Mouse (Mus musculus) spleen, adult 2 months (tissue): ENCODE data around the gene Paqr8. TPM values are rescaled to one million over a fixed set of nuclear protein-coding genes. Genes with fewer than 3 reads are reported as not detected.
A peak's percentile ranks its signal among the peaks of the same experiment; 100 is the strongest.

Experiments used
- DNase-seq, 2 experiments: peaks; one replicate each; pipeline versions ENCODE4 v3.0.0 to v3.0.0-alpha.2; 2012 to 2021; ENCODE audit warnings: low spot score in 2 of 2, low read depth in 1 of 2
- H3K27ac ChIP-seq: fragments of 200-500 bp; 2 replicates; pipeline ENCODE4 v1.5.1; 2012; ENCODE audit warnings: low read length, inconsistent platforms; ENCODE audit not compliant: insufficient read depth
- H3K27me3 ChIP-seq: fragments of 200-500 bp; 2 replicates; pipeline ENCODE4 v1.6.1; 2012; ENCODE audit warnings: mild to moderate bottlenecking, moderate library complexity, low read length, inconsistent platforms; ENCODE audit not compliant: control insufficient read depth, insufficient read depth
- H3K36me3 ChIP-seq: fragments of 200-500 bp; 2 replicates; pipeline ENCODE4 v1.6.1; 2012; ENCODE audit warnings: mild to moderate bottlenecking, low read length, inconsistent platforms; ENCODE audit not compliant: control insufficient read depth, insufficient read depth
- H3K4me1 ChIP-seq: fragments of 200-500 bp; 2 replicates; pipeline ENCODE4 v1.6.1; 2011; ENCODE audit warnings: inconsistent platforms; ENCODE audit not compliant: control insufficient read depth, insufficient read depth, insufficient read length
- H3K4me3 ChIP-seq: fragments of 200-500 bp; 2 replicates; pipeline ENCODE4 v1.5.1; 2011; ENCODE audit warnings: mild to moderate bottlenecking, inconsistent platforms; ENCODE audit not compliant: insufficient read depth, insufficient read length; ENCODE audit errors: extremely low read depth
- CTCF ChIP-seq: fragments of 200-500 bp; IDR thresholded peaks from 2 replicates; pipeline ENCODE4 v1.5.1; 2011; ENCODE audit warnings: mild to moderate bottlenecking, inconsistent platforms; ENCODE audit not compliant: insufficient read depth, insufficient read length, insufficient replicate concordance; ENCODE audit errors: extremely low read depth
- POLR2A ChIP-seq: fragments of 200-500 bp; IDR thresholded peaks from 2 replicates; pipeline ENCODE4 v1.6.1; 2011; ENCODE audit warnings: low read depth, low read length, inconsistent platforms
- WGBS: fragments of 180-500 bp; shearing (Covaris S2); methylation state at CpG from one replicate; pipeline ENCODE4 v1.1.7; 2018; 5-methylcytosine and 5-hydroxymethylcytosine counted together
- polyA plus RNA-seq: library from polyadenylated mRNA; depleted of rRNA; stranded (reverse); fragments of >200 nt; gene quantifications from 2 replicates; pipeline ENCODE4 v1.2.3, GENCODE M21; 2012

Gene Paqr8
- polyA plus RNA-seq, 1 experiment, result 4.9 TPM

- H3K4me3 ChIP-seq, result peak overlapping the region; percentile 57
- no peak for TF ChIP-seq CTCF
- no peak for TF ChIP-seq POLR2A
- no peaks in the 10 kb centered on the region for H3K27me3 ChIP-seq
- no peaks in the 10 kb centered on the region for H3K36me3 ChIP-seq
- DNase-seq, result no peak
- WGBS, result 23% methylated on average over 16 of the region's 16 CpGs
- H3K4me1 ChIP-seq, result peaks cover 5% of the 10 kb centered on the region; the same call in 1 of the 2 replicates
- no peak overlapping the region for H3K27ac ChIP-seq
These were observed 61.4 kb downstream of the Paqr8 start for GRCm38 (mm10) chr1:20951799-20952198.

- Histone ChIP-seq H3K27ac (no peak overlapping the region), H3K4me3 (no peak overlapping the region), H3K27me3 (no peaks in the 10 kb centered on the region), H3K4me1 (peaks cover 5% of the 10 kb centered on the region; the same call in 1 of the 2 replicates), H3K36me3 (no peaks in the 10 kb centered on the region)
- TF ChIP-seq POLR2A, result no peak
- no peak for TF ChIP-seq CTCF
- DNase-seq, result no peak
- WGBS, result 53% methylated on average over 3 of the region's 3 CpGs
These were observed 64.5 kb downstream of the Paqr8 start for GRCm38 (mm10) chr1:20954876-20955275.

GRCm38 (mm10) chr1:20969642-20970041, 79.2 kb downstream of the Paqr8 start:
- no peak for TF ChIP-seq POLR2A
- TF ChIP-seq CTCF, result no peak
- H3K4me3 ChIP-seq, result no peak overlapping the region
- H3K4me1 ChIP-seq, result no peaks in the 10 kb centered on the region
- no peak overlapping the region for H3K27ac ChIP-seq
- no peak for DNase-seq
- no peaks in the 10 kb centered on the region for H3K36me3 ChIP-seq
- no peaks in the 10 kb centered on the region for H3K27me3 ChIP-seq
- 67% methylated on average over 2 of the region's 2 CpGs for WGBS

GRCm38 (mm10) chr1:20973389-20973788, 83.0 kb downstream of the Paqr8 start:
- TF ChIP-seq CTCF (no peak), POLR2A (no peak)
- Histone ChIP-seq H3K4me1 (no peaks in the 10 kb centered on the region), H3K36me3 (no peaks in the 10 kb centered on the region), H3K4me3 (no peak overlapping the region), H3K27me3 (no peaks in the 10 kb centered on the region), H3K27ac (no peak overlapping the region)
- no peak for DNase-seq
- 84% methylated on average over 6 of the region's 6 CpGs for WGBS

GRCm38 (mm10) chr1:20974341-20975135, 84.1 kb downstream of the Paqr8 start:
- H3K4me3 ChIP-seq, result no peak overlapping the region
- no peaks in the 10 kb centered on the region for H3K27me3 ChIP-seq
- WGBS, result 77% methylated on average over 9 of the region's 9 CpGs
- no peak overlapping the region for H3K27ac ChIP-seq
- no peaks in the 10 kb centered on the region for H3K4me1 ChIP-seq
- TF ChIP-seq POLR2A, result no peak
- TF ChIP-seq CTCF, result no peak
- H3K36me3 ChIP-seq, result no peaks in the 10 kb centered on the region
- no peak for DNase-seq

- no peak overlapping the region for H3K27ac ChIP-seq
- peaks cover 5% of the 10 kb centered on the region for H3K4me1 ChIP-seq
- no peak overlapping the region for H3K4me3 ChIP-seq
- TF ChIP-seq CTCF (no peak), POLR2A (no peak)
- no peaks in the 10 kb centered on the region for H3K27me3 ChIP-seq
- WGBS, result 95% methylated on average over 1 of the region's 1 CpGs
- no peak for DNase-seq
- no peaks in the 10 kb centered on the region for H3K36me3 ChIP-seq
These were observed 90.1 kb downstream of the Paqr8 start for GRCm38 (mm10) chr1:20980553-20980952.

GRCm38 (mm10) chr1:20981764-20982163, 91.4 kb downstream of the Paqr8 start:
- TF ChIP-seq POLR2A, result no peak
- no peak for TF ChIP-seq CTCF
- WGBS, result 86% methylated on average over 6 of the region's 6 CpGs

GRCm38 (mm10) chr1:20984103-20984502, 93.7 kb downstream of the Paqr8 start:
- Histone ChIP-seq H3K27me3 (no peaks in the 10 kb centered on the region), H3K4me1 (peaks cover 5% of the 10 kb centered on the region), H3K36me3 (no peaks in the 10 kb centered on the region), H3K4me3 (no peak overlapping the region), H3K27ac (no peak overlapping the region)
- no peak for DNase-seq
- 84% methylated on average over 2 of the region's 2 CpGs for WGBS
- TF ChIP-seq CTCF (no peak), POLR2A (no peak)

More at GRCm38 (mm10) chr1:20981764-20982163, 91.4 kb downstream of the Paqr8 start:
- DNase-seq, result no peak
- Histone ChIP-seq H3K36me3 (no peaks in the 10 kb centered on the region), H3K4me3 (no peak overlapping the region), H3K4me1 (peaks cover 5% of the 10 kb centered on the region), H3K27ac (no peak overlapping the region), H3K27me3 (no peaks in the 10 kb centered on the region)
